Mouse (Mus musculus) kidney, adult 2 months (tissue): ENCODE results near the gene Tecpr2. TPM values are rescaled to one million over a fixed set of nuclear protein-coding genes. Genes with fewer than 3 reads are reported as not detected.

ENCODE experiments used
- DNase-seq: peaks from one replicate; pipeline ENCODE4 v3.0.0; 2021
- H3K27ac ChIP-seq: fragments of 200-500 bp; 2 replicates; pipeline ENCODE4 v1.5.1; 2012; ENCODE audit warnings: low read depth, low read length, control low read depth, inconsistent platforms; ENCODE audit not compliant: insufficient read depth
- H3K27me3 ChIP-seq: fragments of 200-500 bp; replicated peaks from 2 replicates; pipeline ENCODE4 v1.6.1; 2012; ENCODE audit warnings: mild to moderate bottlenecking, moderate library complexity, low read length, inconsistent platforms; ENCODE audit not compliant: control insufficient read depth, insufficient read depth
- H3K36me3 ChIP-seq: fragments of 200-500 bp; 2 replicates; pipeline ENCODE4 v1.6.1; 2012; ENCODE audit warnings: mild to moderate bottlenecking, moderate library complexity, low read length, inconsistent platforms; ENCODE audit not compliant: control insufficient read depth, insufficient read depth
- H3K4me1 ChIP-seq: fragments of 200-500 bp; 2 replicates; pipeline ENCODE4 v1.6.1; 2011; ENCODE audit warnings: low read length; ENCODE audit not compliant: control insufficient read depth, insufficient read depth
- H3K4me3 ChIP-seq: fragments of 200-500 bp; 2 replicates; pipeline ENCODE4 v1.5.1; 2011; ENCODE audit warnings: mild to moderate bottlenecking, low read depth, low read length, control low read depth; ENCODE audit not compliant: insufficient read depth
- CTCF ChIP-seq: fragments of 200-500 bp; conservative IDR thresholded peaks from 2 replicates; pipeline ENCODE4 v1.5.1; 2011; ENCODE audit warnings: low read depth, mild to moderate bottlenecking, control low read depth, low read length, moderate library complexity, mixed read lengths; ENCODE audit not compliant: insufficient read depth, insufficient read length
- POLR2A ChIP-seq: fragments of 200-500 bp; IDR thresholded peaks from one replicate; pipeline ENCODE4 v1.6.1; 2011; ENCODE audit warnings: low read depth, low read length, control low read depth
- WGBS: fragments of 180-500 bp; shearing (Covaris S2); methylation state at CpG from one replicate; pipeline ENCODE4 v1.1.7; 2018; 5-methylcytosine and 5-hydroxymethylcytosine counted together
- polyA plus RNA-seq: library from polyadenylated mRNA; depleted of rRNA; stranded (reverse); fragments of >200 nt; gene quantifications from 2 replicates; pipeline ENCODE4 v1.2.3, GENCODE M21; 2012

Tecpr2 gene
- polyA plus RNA-seq, 1 experiment = 4.3 TPM

DNA sequence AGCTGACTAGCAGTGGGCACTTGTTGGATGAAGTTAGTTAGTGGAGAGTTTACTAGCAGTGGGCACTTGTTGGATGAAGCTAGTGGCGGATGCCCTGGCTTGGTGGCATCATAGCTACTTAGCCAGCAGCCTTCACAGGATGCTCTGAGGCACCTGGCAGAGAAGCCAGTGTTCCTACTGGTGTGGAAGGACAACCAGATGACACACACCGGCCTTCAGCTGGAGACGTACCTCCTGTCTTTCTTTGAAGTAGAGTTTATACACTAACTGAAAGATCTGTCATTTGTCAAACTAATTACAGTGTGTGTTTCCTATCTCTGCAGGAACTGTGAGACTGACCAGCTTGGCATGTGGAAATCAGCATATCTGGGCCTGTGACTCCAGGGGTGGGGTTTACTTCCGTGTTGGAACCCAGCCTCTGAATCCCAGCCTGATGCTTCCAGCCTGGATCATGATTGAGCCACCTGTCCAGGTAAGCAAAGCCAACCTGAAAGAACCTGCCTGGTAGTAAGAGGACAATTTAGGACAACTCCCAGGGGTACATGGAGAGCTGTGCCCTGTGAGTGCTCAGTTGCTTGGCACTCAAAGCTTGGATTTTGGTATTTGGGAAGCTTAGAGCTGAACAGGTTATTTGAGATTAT is 65.4 kb downstream of the Tecpr2 start:
- TF ChIP-seq CTCF = no peak
- TF ChIP-seq POLR2A = no peak
- Histone ChIP-seq H3K36me3 (no peaks in the 10 kb centered on the region), H3K27ac (no peak overlapping the region), H3K4me1 (no peaks in the 10 kb centered on the region), H3K27me3 (no peaks in the 10 kb centered on the region), H3K4me3 (no peak overlapping the region)
- 75% methylated on average over 4 of the region's 4 CpGs for WGBS
- no peak for DNase-seq

DNA sequence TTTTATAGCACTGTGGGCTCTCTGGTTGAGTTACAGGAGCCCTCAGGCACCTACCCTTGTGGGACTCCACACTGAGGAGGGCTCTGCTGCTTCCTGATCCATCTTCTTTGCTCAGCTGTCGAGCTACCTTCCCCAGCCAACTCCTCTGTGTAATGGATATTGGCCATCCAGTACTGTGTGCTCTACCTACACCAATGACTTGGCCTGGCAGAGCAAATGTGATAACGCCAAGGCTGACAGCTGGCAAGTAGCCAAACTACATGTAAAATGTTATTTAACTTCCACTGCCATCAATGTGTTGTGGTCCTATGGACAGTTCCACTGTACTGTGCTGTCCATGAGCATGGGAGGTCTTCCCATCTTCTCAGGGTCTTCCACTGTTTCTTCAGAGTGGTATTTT is 72.9 kb downstream of the Tecpr2 start:
- no peak for TF ChIP-seq CTCF
- TF ChIP-seq POLR2A = no peak
- WGBS = 69% methylated on average over 2 of the region's 2 CpGs

DNA sequence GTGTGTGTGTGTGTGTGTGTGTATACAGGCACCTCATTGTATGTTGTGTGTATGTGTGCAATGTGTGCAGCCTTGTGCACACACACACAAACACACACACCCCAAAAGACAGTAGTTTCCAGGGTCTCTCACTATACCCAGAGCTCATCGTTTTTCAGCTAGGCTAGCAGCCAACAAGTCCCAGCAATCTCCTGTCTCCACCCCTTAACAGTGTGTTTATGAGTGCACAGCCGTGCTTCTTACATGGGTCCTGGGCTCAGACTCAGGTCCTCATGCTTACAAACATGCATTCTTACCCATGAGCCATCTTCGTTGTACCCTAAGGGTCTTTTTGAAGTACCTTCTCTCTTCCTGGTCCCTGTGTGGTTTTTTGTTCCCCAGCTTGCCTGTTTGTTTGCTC is 76.4 kb downstream of the Tecpr2 start:
- H3K36me3 ChIP-seq = no peaks in the 10 kb centered on the region
- TF ChIP-seq CTCF (no peak), POLR2A (no peak)
- 64% methylated on average over 3 of the region's 3 CpGs for WGBS

More for the DNA sequence above, 72.9 kb downstream of the Tecpr2 start:
- H3K4me1 ChIP-seq = no peaks in the 10 kb centered on the region
- no peak overlapping the region for H3K4me3 ChIP-seq
- H3K27ac ChIP-seq = no peak overlapping the region
- no peak for DNase-seq
- no peaks in the 10 kb centered on the region for H3K36me3 ChIP-seq
- no peaks in the 10 kb centered on the region for H3K27me3 ChIP-seq

DNA sequence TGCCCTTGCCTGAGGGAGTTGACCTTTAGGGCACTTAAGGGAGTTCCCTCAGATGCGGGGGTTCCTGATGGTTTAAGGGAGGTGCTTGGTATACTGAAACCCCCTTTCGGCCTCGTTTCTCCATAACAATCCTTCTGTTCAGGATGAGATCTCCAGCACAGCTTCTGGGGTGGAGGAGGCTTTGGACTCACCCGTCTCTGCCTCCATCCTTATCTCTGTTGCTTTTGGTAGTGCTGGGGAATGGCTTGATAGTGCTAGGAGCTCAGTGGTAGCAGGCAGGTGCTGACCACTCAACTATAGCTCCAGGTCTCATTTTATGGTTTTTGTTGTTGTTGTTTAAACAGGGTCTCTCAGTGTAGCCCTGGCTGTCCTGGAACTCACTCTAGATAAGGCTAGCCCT is 77.0 kb downstream of the Tecpr2 start:
- 85% methylated on average over 4 of the region's 4 CpGs for WGBS
- no peaks in the 10 kb centered on the region for H3K4me1 ChIP-seq
- H3K27ac ChIP-seq = no peak overlapping the region
- TF ChIP-seq CTCF = no peak
- no peak for TF ChIP-seq POLR2A
- no peak for DNase-seq
- no peaks in the 10 kb centered on the region for H3K36me3 ChIP-seq
- H3K27me3 ChIP-seq = no peaks in the 10 kb centered on the region
- no peak overlapping the region for H3K4me3 ChIP-seq

More for the DNA sequence above, 76.4 kb downstream of the Tecpr2 start:
- H3K27ac ChIP-seq = no peak overlapping the region
- no peaks in the 10 kb centered on the region for H3K4me1 ChIP-seq
- no peak for DNase-seq
- H3K4me3 ChIP-seq = no peak overlapping the region
- H3K27me3 ChIP-seq = no peaks in the 10 kb centered on the region

DNA sequence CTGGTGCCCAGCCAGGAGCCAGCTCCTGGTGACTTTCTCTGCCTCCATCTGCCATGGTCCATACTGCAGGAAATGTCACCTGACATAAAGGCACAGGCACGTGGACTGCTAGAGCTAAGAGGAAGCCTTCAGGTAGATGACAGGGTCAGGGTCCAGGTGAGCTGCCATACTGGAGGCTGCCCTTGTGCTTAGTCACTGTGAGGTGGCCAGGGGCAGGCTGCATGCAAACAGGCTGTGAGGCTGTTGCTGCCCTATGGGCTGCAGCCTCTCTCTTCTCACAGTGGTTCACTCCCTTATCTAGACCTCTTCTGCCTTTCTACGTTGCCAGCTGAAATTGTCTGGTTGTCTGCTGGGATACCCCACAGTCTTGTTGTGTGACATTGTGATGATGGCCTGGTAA is 78.1 kb downstream of the Tecpr2 start:
- Histone ChIP-seq H3K36me3 (no peaks in the 10 kb centered on the region), H3K4me3 (no peak overlapping the region), H3K27ac (no peak overlapping the region), H3K4me1 (no peaks in the 10 kb centered on the region), H3K27me3 (no peaks in the 10 kb centered on the region)
- DNase-seq = no peak
- 95% methylated on average over 2 of the region's 2 CpGs for WGBS
- TF ChIP-seq CTCF = no peak
- no peak for TF ChIP-seq POLR2A

DNA sequence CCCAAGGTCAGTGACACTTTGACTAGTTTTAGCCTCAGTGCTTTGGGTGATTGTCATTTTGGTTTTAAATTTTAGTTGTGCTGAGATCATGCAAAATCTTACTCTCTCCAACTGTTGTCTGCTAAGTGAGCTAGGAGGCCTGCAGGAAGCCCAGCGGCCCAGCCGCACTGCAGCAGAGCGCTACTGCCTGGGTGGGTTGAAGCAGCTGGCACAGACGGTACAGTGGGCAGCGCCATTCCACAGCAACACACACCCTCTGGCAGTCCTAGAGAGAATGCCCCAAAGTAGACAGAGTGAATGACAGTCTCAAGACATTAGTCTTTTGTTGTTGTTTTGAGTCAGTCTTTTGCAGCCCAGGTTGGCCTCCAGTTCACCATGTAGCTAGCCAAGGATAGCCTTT is 81.3 kb downstream of the Tecpr2 start:
- no peak overlapping the region for H3K4me3 ChIP-seq
- no peak for DNase-seq
- no peaks in the 10 kb centered on the region for H3K4me1 ChIP-seq
- no peak overlapping the region for H3K27ac ChIP-seq
- TF ChIP-seq POLR2A = no peak
- no peak for TF ChIP-seq CTCF
- WGBS = over 99% methylated on average over 5 of the region's 5 CpGs
- no peaks in the 10 kb centered on the region for H3K27me3 ChIP-seq
- no peaks in the 10 kb centered on the region for H3K36me3 ChIP-seq

DNA sequence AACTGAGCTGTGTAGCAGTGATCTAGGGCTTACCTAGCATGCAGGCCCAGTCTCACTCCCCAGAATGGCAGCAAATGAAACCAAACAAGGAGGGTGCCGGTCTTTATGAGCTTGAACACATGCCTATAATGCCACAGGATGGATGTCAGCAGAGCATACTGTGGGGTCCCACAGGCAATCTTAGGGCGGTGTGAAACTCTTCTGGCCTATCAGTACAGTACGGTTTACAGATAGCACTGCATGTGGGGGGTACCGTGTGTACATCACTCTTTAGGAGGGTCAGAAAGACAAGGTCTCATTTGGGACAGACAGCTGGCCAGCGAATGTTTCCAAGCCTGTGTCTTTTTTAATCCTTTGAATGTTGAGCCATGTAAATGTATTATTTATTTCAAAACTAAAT is 82.9 kb downstream of the Tecpr2 start:
- TF ChIP-seq CTCF (no peak), POLR2A (no peak)
- no peak overlapping the region for H3K4me3 ChIP-seq
- H3K4me1 ChIP-seq = no peaks in the 10 kb centered on the region
- WGBS = 93% methylated on average over 5 of the region's 5 CpGs
- no peak overlapping the region for H3K27ac ChIP-seq
- no peak for DNase-seq
- no peaks in the 10 kb centered on the region for H3K36me3 ChIP-seq
- no peaks in the 10 kb centered on the region for H3K27me3 ChIP-seq

DNA sequence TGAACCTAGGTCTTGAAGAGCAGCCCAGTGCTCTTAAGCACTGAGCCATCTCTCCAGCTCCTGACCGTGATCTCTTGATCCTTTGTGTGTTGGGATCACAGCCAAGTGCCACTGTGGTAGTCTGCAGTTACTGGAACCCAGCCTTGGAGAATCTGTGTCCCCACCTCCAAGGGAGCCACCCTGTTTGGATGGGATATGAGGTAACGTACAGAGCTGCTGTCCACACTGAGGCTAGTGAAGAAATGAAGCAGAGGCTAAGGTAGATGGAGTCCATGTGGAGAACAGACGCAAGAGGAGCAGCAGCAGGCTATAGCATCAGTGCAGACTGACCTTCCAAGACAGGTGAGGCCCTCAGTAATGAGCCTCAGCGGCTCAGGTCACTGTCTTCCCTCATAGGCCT is 84.8 kb downstream of the Tecpr2 start:
- Histone ChIP-seq H3K27me3 (no peaks in the 10 kb centered on the region), H3K4me3 (no peak overlapping the region), H3K27ac (no peak overlapping the region), H3K4me1 (0 out of 2 replicates have a peak, but pooled peaks cover 5% of the 10 kb centered on the region), H3K36me3 (no peaks in the 10 kb centered on the region)
- TF ChIP-seq POLR2A = no peak
- no peak for TF ChIP-seq CTCF
- no peak for DNase-seq
- 86% methylated on average over 4 of the region's 4 CpGs for WGBS
